Mouse (Mus musculus) ES-E14 (cell line): ENCODE data around the gene Impdh1. TPM values are rescaled to one million over a fixed set of nuclear protein-coding genes. Genes with fewer than 3 reads are reported as not detected.

Source experiments
- DNase-seq: peaks from one replicate; pipeline ENCODE4 v3.0.0-alpha.2; 2013; ENCODE audit warnings: low read depth, low spot score
- H3K27ac ChIP-seq: 2 replicates; pipeline ENCODE4 v1.5.1; 2012; ENCODE audit warnings: low read depth, mild to moderate bottlenecking, low read length, moderate library complexity, mixed read lengths; ENCODE audit not compliant: poor library complexity, insufficient read depth, severe bottlenecking
- H3K36me3 ChIP-seq: 2 replicates; pipeline ENCODE4 v1.6.1; 2012; ENCODE audit warnings: mild to moderate bottlenecking, low read length, moderate library complexity, mixed read lengths; ENCODE audit not compliant: control insufficient read depth, poor library complexity, insufficient read depth, severe bottlenecking
- H3K4me1 ChIP-seq, 2 experiments: fragments of 150-350 bp in 1 of 2; sonication (generic) in 1 of 2; 2 replicates each; pipeline ENCODE4 v1.6.1; 2012; ENCODE audit warnings: low read length in 2 of 2, mild to moderate bottlenecking in 1 of 2, mixed read lengths in 1 of 2; ENCODE audit not compliant: control insufficient read depth in 2 of 2, insufficient read depth in 2 of 2, poor library complexity in 1 of 2
- H3K4me3 ChIP-seq, 2 experiments: fragments of 150-350 bp in 1 of 2; sonication (generic) in 1 of 2; 2 replicates each; pipeline ENCODE4 v1.5.1; 2012; ENCODE audit warnings: low read length in 2 of 2, low read depth in 1 of 2, mild to moderate bottlenecking in 1 of 2, mixed read lengths in 1 of 2; ENCODE audit not compliant: insufficient read depth in 1 of 2, poor library complexity in 1 of 2, severe bottlenecking in 1 of 2
- H3K9ac ChIP-seq: 2 replicates; pipeline ENCODE4 v1.6.1; 2012; ENCODE audit warnings: low read depth, mild to moderate bottlenecking, low read length, mixed read lengths; ENCODE audit not compliant: poor library complexity, insufficient read depth, severe bottlenecking
- H3K9me3 ChIP-seq: fragments of 150-350 bp; sonication (generic); 2 replicates; pipeline ENCODE4 v1.6.1; 2012; ENCODE audit warnings: low read depth, mild to moderate bottlenecking, low read length; ENCODE audit not compliant: control insufficient read depth, insufficient read depth
- CHD2 ChIP-seq: IDR thresholded peaks from 2 replicates; pipeline ENCODE4 v1.6.1; 2014; ENCODE audit warnings: mild to moderate bottlenecking, low read depth, low read length, inconsistent platforms
- HCFC1 ChIP-seq: IDR thresholded peaks from 2 replicates; pipeline ENCODE4 v1.6.1; 2012; ENCODE audit warnings: low read length, inconsistent platforms, borderline replicate concordance; ENCODE audit not compliant: insufficient read depth
- MAFK ChIP-seq: IDR thresholded peaks from 2 replicates; pipeline ENCODE4 v1.6.1; 2014; ENCODE audit warnings: mild to moderate bottlenecking, low read depth, low read length, inconsistent platforms; ENCODE audit not compliant: insufficient read depth
- ZC3H11A ChIP-seq: IDR thresholded peaks from 2 replicates; pipeline ENCODE4 v1.6.1; 2012; ENCODE audit warnings: low read depth, mild to moderate bottlenecking, inconsistent platforms, low read length, borderline replicate concordance
- ZNF384 ChIP-seq: IDR thresholded peaks from 2 replicates; pipeline ENCODE4 v1.6.1; 2012; ENCODE audit warnings: low read depth, low read length, inconsistent platforms
- in situ Hi-C, 2 experiments: fragments of 600-800 bp; cut with MboI; formaldehyde crosslinking; loops; one replicate each; pipeline ENCODE4 v1.15.1; 2025; ENCODE audit warnings: low sequenced_read_pairs in 2 of 2, inconsistent platforms in 1 of 2; ENCODE audit not compliant: unreplicated experiment in 2 of 2
- total RNA-seq: library from RNA; depleted of rRNA; stranded (reverse); fragments of 300-350 nt; gene quantifications from 2 replicates; pipeline ENCODE4 v1.2.3, GENCODE M21; 2012; rRNA removed

Impdh1 gene
- total RNA-seq: 24.9 and 29.7 TPM in 2 replicates

- no peaks in the 10 kb centered on the region for H3K9me3 ChIP-seq
- in situ Hi-C loops: no loop called here
- H3K4me3 ChIP-seq: peak within 1 kb of the TSS; percentile 80 to 98
- H3K36me3 ChIP-seq: no peaks in the 10 kb centered on the region
- peaks cover 0 to 11% of the 10 kb centered on the region in 2 experiments; a peak in 3 of 4 replicates for H3K4me1 ChIP-seq
- peak; percentile 87 for DNase-seq
- H3K9ac ChIP-seq: peak within 1 kb of the TSS; percentile 82
- TF ChIP-seq MAFK: no peak
- TF ChIP-seq CHD2: no peak
- no peak for TF ChIP-seq ZNF384
- no peak; the same call in 1 of the 2 replicates for TF ChIP-seq HCFC1
- no peak within 1 kb of the TSS for H3K27ac ChIP-seq
Observed at GRCm38 (mm10) chr6:29215881-29216501, at the start of gene Impdh1. Impdh1 (minus strand) TSS chr6:29216364.

DNA sequence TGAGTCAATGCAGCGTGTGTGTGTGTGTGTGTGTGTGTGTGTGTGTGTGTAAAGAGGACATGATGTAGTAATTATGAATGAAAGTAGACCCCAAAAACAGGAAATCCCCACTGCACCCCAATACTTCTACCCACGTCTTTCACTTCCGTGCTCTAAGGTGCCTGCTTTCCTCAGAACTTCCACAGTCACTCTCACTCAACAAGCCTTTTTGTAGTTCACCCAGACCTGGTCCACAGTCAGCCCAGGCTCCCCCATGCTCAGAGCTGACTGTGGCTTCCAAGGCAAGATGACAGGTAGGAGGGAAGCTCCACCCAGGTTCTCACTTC lies 48.3 kb upstream of the Impdh1 start:
- in situ Hi-C loops: no loop called here
- DNase-seq: no peak

GRCm38 (mm10) chr6:29263650-29264455 lies 47.7 kb upstream of the Impdh1 start:
- Histone ChIP-seq H3K9ac (no peak overlapping the region), H3K9me3 (no peaks in the 10 kb centered on the region), H3K4me3 (no peak overlapping the region), H3K4me1 (no peaks in the 10 kb centered on the region), H3K36me3 (no peaks in the 10 kb centered on the region), H3K27ac (no peak overlapping the region)
- in situ Hi-C loops: no loop called here
- TF ChIP-seq CHD2: no peak
- no peak for TF ChIP-seq HCFC1
- no peak for TF ChIP-seq MAFK
- TF ChIP-seq ZC3H11A: no peak
- TF ChIP-seq ZNF384: no peak
- DNase-seq: no peak

More for the DNA sequence above, 48.3 kb upstream of the Impdh1 start:
- Histone ChIP-seq H3K36me3 (no peaks in the 10 kb centered on the region), H3K9me3 (no peaks in the 10 kb centered on the region), H3K4me3 (no peak overlapping the region), H3K27ac (no peak overlapping the region), H3K4me1 (no peaks in the 10 kb centered on the region), H3K9ac (no peak overlapping the region)
- no peak for TF ChIP-seq ZC3H11A
- TF ChIP-seq HCFC1: no peak
- no peak for TF ChIP-seq ZNF384
- TF ChIP-seq CHD2: no peak
- no peak for TF ChIP-seq MAFK

DNA sequence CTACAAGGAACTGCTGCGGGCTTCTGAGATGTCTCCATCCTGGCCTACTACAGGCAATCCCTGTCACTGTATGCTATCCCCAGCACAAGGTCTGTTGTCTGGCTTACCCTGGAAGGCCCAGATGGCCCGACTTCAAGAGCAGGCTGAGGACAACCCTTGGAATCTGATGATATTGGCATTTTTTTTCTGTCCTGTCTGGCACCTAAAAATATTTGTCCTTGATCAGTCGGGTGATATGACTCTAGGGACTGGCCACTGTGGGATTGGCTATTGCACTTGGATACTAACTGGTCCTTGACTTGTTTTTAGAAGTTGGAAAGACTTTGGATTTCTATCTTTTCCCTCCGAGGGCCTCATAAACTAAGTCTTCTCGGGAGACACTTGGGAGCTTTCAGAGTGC lies 45.7 kb upstream of the Impdh1 start:
- no peak for DNase-seq
- no peaks in the 10 kb centered on the region for H3K36me3 ChIP-seq
- no peaks in the 10 kb centered on the region for H3K9me3 ChIP-seq
- no peak overlapping the region for H3K27ac ChIP-seq
- no peak for TF ChIP-seq ZNF384
- TF ChIP-seq ZC3H11A: no peak
- no peak for TF ChIP-seq CHD2
- no peak for TF ChIP-seq MAFK
- no peak for TF ChIP-seq HCFC1
- H3K4me3 ChIP-seq: no peak overlapping the region
- no peak overlapping the region for H3K9ac ChIP-seq
- in situ Hi-C loops: no loop called here
- H3K4me1 ChIP-seq: no peaks in the 10 kb centered on the region
